Mouse (Mus musculus): Measurements from ENCODE around the gene Sccpdh. TPM values are rescaled to one million over a fixed set of nuclear protein-coding genes. Genes with fewer than 3 reads are reported as not detected.

Sccpdh gene
- 4.7 TPM for polyA plus RNA-seq (2015; fragmentation: Illumina TruSeq; extraction: RNeasy Lipid Tissue Mini Kit (QIAGEN cat#74804); ENCODE audit: insufficient read depth, low read depth, low replicate concordance)

DNA sequence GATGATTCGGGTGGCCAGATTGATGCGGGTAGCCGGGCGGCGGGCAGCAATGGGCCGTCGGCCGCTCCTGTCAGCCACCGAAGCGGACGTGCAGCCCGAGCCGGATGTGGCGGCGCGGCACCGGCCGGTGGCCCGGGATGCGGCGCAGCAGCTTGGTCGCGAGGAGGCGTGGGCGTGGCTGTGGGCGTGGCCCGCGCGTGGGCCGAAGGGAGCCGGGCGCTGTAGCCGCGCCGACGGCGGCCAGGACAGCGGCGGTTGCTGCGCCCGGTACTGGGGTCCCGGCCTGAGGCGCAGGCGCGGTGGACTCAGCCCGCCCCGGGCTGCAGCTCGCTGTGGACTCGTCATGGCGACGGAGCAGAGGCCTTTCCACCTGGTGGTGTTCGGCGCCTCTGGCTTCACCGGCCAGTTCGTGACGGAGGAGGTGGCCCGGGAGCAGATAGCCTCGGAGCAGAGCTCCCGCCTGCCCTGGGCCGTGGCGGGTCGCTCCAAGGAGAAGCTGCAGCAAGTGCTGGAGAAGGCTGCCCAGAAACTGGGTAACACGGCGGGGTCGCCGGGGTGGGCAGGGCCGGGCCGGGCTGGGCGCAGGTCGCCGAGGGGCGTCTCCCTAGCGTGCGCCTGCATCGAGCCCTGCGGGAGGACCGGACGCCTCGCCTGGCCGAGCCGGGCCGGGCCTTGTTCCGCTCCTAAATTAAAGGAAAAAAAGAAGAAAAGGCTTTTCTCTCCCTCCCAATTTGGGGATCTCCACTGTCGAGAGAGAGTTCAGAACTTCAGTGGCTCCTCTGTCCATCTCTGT is at the start of gene Sccpdh:
Gene Sccpdh (plus strand): TSS at position 198 of the 793 bp plus-strand sequence.

Other genes starting within 250 kb of the Sccpdh start
- gene Smyd3, start 150.2 kb upstream of the Sccpdh start, polyA plus RNA-seq (2015; fragmentation: Illumina TruSeq; extraction: RNeasy Lipid Tissue Mini Kit (QIAGEN cat#74804); ENCODE audit: insufficient read depth, low read depth, low replicate concordance), result 1.3 TPM
- gene Tfb2m, start 121.9 kb upstream of the Sccpdh start, polyA plus RNA-seq (2015; fragmentation: Illumina TruSeq; extraction: RNeasy Lipid Tissue Mini Kit (QIAGEN cat#74804); ENCODE audit: insufficient read depth, low read depth, low replicate concordance), result 8.9 TPM
- 3.9 TPM for gene Cnst, start 121.8 kb upstream of the Sccpdh start, polyA plus RNA-seq (2015; fragmentation: Illumina TruSeq; extraction: RNeasy Lipid Tissue Mini Kit (QIAGEN cat#74804); ENCODE audit: insufficient read depth, low read depth, low replicate concordance)
- not detected for gene Kif28, start 77.1 kb downstream of the Sccpdh start, polyA plus RNA-seq (2015; fragmentation: Illumina TruSeq; extraction: RNeasy Lipid Tissue Mini Kit (QIAGEN cat#74804); ENCODE audit: insufficient read depth, low read depth, low replicate concordance)
- not detected for gene Gm10518, start 135.2 kb downstream of the Sccpdh start, polyA plus RNA-seq (2015; fragmentation: Illumina TruSeq; extraction: RNeasy Lipid Tissue Mini Kit (QIAGEN cat#74804); ENCODE audit: insufficient read depth, low read depth, low replicate concordance)
- gene Ahctf1, start 135.5 kb downstream of the Sccpdh start, polyA plus RNA-seq (2015; fragmentation: Illumina TruSeq; extraction: RNeasy Lipid Tissue Mini Kit (QIAGEN cat#74804); ENCODE audit: insufficient read depth, low read depth, low replicate concordance), result 9.0 TPM

Measured in pancreas, adult 10 weeks (tissue).